Mouse (Mus musculus) brain, embryonic 18.5 days (tissue): ENCODE data around the gene Ercc5.

Experiments used
- DNase-seq: peaks from one replicate; pipeline ENCODE4 v3.0.0-alpha.2; 2012; ENCODE audit warnings: low read depth, low spot score

The Ercc5 gene

GRCm38 (mm10) chr1:44147563-44148381 is at the start of gene Ercc5:
Gene Ercc5 (plus strand): TSS chr1:44147744.
- DNase-seq = peak; percentile 86

GRCm38 (mm10) chr1:44101448-44102225 is 45.9 kb upstream of the Ercc5 start:
- DNase-seq = no peak

- DNase-seq = peak; percentile 91
Observed at GRCm38 (mm10) chr1:44102259-44102717, 45.3 kb upstream of the Ercc5 start, which contains the start of gene Tex30. Gene Tex30 (minus strand): TSS chr1:44102441.

GRCm38 (mm10) chr1:44102939-44103338 is 44.6 kb upstream of the Ercc5 start:
- no peak for DNase-seq

- no peak for DNase-seq
Observed at GRCm38 (mm10) chr1:44117571-44117970, 30.0 kb upstream of the Ercc5 start.

GRCm38 (mm10) chr1:44118239-44119054 is 29.1 kb upstream of the Ercc5 start, which contains the start of the genes Kdelc1 and Bivm:
Gene Kdelc1 (minus strand): TSS chr1:44118808.
Gene Bivm (plus strand): TSS chr1:44118957.
- DNase-seq = peak; percentile 95

- peak; percentile 50 for DNase-seq
Observed at GRCm38 (mm10) chr1:44119201-44120073, 28.1 kb upstream of the Ercc5 start.

- DNase-seq = no peak
Observed at GRCm38 (mm10) chr1:44120074-44120406, 27.5 kb upstream of the Ercc5 start.

- no peak for DNase-seq
Observed at GRCm38 (mm10) chr1:44122256-44122655, 25.3 kb upstream of the Ercc5 start.

GRCm38 (mm10) chr1:44125590-44125989 is 22.0 kb upstream of the Ercc5 start:
- no peak for DNase-seq

GRCm38 (mm10) chr1:44129929-44130581 is 17.5 kb upstream of the Ercc5 start:
- DNase-seq = no peak

- DNase-seq = no peak
Observed at GRCm38 (mm10) chr1:44140232-44140631, 7.3 kb upstream of the Ercc5 start.

GRCm38 (mm10) chr1:44142747-44143146 is 4.8 kb upstream of the Ercc5 start:
- DNase-seq = no peak

- no peak for DNase-seq
Observed at GRCm38 (mm10) chr1:44148706-44149105, 1.2 kb downstream of the Ercc5 start.

GRCm38 (mm10) chr1:44155287-44155686 is 7.7 kb downstream of the Ercc5 start:
- no peak for DNase-seq

GRCm38 (mm10) chr1:44158317-44158716 is 10.8 kb downstream of the Ercc5 start:
- DNase-seq = no peak

GRCm38 (mm10) chr1:44161818-44162217 is 14.3 kb downstream of the Ercc5 start:
- no peak for DNase-seq

GRCm38 (mm10) chr1:44162389-44162788 is 14.8 kb downstream of the Ercc5 start:
- DNase-seq = no peak

- no peak for DNase-seq
Observed at GRCm38 (mm10) chr1:44167859-44168383, 20.4 kb downstream of the Ercc5 start.

- no peak for DNase-seq
Observed at GRCm38 (mm10) chr1:44172656-44173055, 25.1 kb downstream of the Ercc5 start.
